Mouse (Mus musculus): Measurements from ENCODE around the gene Fam168a. TPM values are rescaled to one million over a fixed set of nuclear protein-coding genes. Genes with fewer than 3 reads are reported as not detected.
"Not testable (repeated sequence)": the region's sequence is repeated elsewhere in the genome, so short reads cannot be mapped to it uniquely, and the experiment has no call there.

Gene Fam168a
- polyA plus RNA-seq, 1 experiment from 2014 or later, result 59.9 TPM

DNA sequence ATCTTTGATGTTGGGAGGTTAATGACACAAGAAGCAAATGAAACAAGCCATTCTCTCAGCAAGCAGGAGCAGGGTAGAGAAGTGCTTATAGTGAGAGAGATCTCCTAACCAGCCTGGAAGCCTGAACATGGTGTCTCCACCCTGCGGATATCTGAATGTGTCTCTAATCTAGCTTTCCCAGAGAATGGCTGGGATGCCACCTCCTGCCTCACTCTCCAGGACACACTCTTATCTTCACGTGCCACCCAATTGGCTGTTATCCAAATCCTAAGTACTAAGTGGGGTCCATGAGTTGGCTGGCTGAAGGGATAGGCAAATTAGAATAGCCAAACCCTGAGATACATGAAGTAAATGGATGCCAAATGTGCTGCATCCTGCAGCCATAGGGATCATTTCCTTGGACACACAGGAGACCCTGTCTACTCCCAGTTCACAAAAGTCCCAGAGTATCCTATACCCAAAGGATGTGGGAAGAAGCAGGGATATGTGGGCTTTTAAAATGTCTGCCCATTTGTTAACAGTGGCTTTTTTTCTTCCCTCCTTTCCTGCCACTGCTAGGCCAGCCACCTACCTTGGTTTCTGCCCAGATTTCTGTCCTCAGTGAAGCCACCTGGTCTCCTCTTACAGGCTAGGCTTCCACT is 138.1 kb downstream of the Fam168a start:
- H3K4me1 ChIP-seq (ENCODE audit: control insufficient read depth, insufficient read depth, low read length), result no peaks in the 10 kb centered on the region
- 70% methylated on average over 2 of the region's 2 CpGs for WGBS
- peak; percentile 33; the same call in 1 of the 2 replicates for ATAC-seq (ENCODE audit: insufficient number of reproducible peaks, insufficient read depth, low FRiP score, low read depth)
- no peaks in the 10 kb centered on the region for H3K36me3 ChIP-seq (ENCODE audit: control insufficient read depth, insufficient read depth, low read length)
- H3K27ac ChIP-seq (ENCODE audit: low read length), result no peak overlapping the region
- H3K9ac ChIP-seq (replicated peaks; ENCODE audit: low read depth, low read length), result no peak overlapping the region
- no peak overlapping the region for H3K4me2 ChIP-seq (replicated peaks; ENCODE audit: low read depth, low read length)
- no peaks in the 10 kb centered on the region for H3K27me3 ChIP-seq (ENCODE audit: control insufficient read depth, insufficient read depth, low read length)
- no peaks in the 10 kb centered on the region for H3K9me3 ChIP-seq (ENCODE audit: control insufficient read depth, low read depth, low read length)
- H3K4me3 ChIP-seq (ENCODE audit: low read depth, low read length), result no peak overlapping the region

DNA sequence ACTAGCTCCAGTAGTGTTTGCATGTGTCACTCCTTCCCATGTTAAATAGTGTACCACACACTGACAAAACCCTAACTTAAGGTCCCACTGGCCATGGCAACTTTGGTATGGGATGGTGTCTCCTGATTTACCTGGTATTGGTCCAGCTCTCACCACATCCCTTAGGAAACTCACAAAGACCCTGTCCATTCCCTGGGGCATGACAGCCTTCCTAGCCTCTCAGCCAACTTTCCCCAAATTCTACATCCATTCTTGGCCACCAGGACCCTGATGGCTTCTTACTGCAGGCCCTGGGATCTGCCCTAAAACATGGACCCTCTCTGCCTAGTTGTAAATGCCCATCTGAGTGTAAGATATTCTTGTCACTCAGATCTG is 138.6 kb downstream of the Fam168a start:
- ATAC-seq (ENCODE audit: insufficient number of reproducible peaks, insufficient read depth, low FRiP score, low read depth), result no peak

DNA sequence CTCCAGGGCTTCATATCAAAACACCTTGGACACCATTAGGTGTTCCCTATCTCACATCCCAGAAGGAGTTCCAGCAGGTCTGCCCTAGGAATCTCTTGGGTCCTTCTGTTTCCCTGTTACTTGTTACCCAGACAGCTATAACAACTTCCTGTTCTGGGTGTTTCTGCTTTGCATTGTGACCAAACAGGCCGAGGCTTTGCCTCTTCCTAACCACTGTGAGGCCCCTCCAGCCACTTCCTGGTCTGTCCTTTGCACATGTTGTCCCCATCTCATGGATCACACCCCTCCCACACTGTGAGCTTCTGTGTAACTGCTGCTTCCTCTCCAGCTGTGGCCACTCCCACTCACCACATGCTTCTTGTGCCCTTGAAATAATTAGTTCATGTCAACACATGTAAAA is 139.0 kb downstream of the Fam168a start:
- H3K9ac ChIP-seq (replicated peaks; ENCODE audit: low read depth, low read length), result no peak overlapping the region
- no peak overlapping the region for H3K4me2 ChIP-seq (replicated peaks; ENCODE audit: low read depth, low read length)
- peak overlapping the region; percentile 40; the same call in 1 of the 2 replicates for H3K27ac ChIP-seq (ENCODE audit: low read length)
- no peak overlapping the region for H3K4me3 ChIP-seq (ENCODE audit: low read depth, low read length)
- ATAC-seq (ENCODE audit: insufficient number of reproducible peaks, insufficient read depth, low FRiP score, low read depth), result no peak
- no peaks in the 10 kb centered on the region for H3K27me3 ChIP-seq (ENCODE audit: control insufficient read depth, insufficient read depth, low read length)
- 36% methylated on average over 1 of the region's 1 CpGs for WGBS
- no peaks in the 10 kb centered on the region; the same call in 1 of the 2 replicates for H3K36me3 ChIP-seq (ENCODE audit: control insufficient read depth, insufficient read depth, low read length)
- H3K9me3 ChIP-seq (ENCODE audit: control insufficient read depth, low read depth, low read length), result no peaks in the 10 kb centered on the region
- no peaks in the 10 kb centered on the region for H3K4me1 ChIP-seq (ENCODE audit: control insufficient read depth, insufficient read depth, low read length)

More for the DNA sequence above, 138.6 kb downstream of the Fam168a start:
- Histone ChIP-seq H3K27me3 (ENCODE audit: control insufficient read depth, insufficient read depth, low read length) (no peaks in the 10 kb centered on the region), H3K27ac (ENCODE audit: low read length) (peak overlapping the region; percentile 40; the same call in 1 of the 2 replicates), H3K9ac (replicated peaks; ENCODE audit: low read depth, low read length) (no peak overlapping the region), H3K4me1 (ENCODE audit: control insufficient read depth, insufficient read depth, low read length) (no peaks in the 10 kb centered on the region), H3K4me3 (ENCODE audit: low read depth, low read length) (no peak overlapping the region), H3K4me2 (replicated peaks; ENCODE audit: low read depth, low read length) (no peak overlapping the region), H3K36me3 (ENCODE audit: control insufficient read depth, insufficient read depth, low read length) (no peaks in the 10 kb centered on the region; the same call in 1 of the 2 replicates), H3K9me3 (ENCODE audit: control insufficient read depth, low read depth, low read length) (no peaks in the 10 kb centered on the region)

DNA sequence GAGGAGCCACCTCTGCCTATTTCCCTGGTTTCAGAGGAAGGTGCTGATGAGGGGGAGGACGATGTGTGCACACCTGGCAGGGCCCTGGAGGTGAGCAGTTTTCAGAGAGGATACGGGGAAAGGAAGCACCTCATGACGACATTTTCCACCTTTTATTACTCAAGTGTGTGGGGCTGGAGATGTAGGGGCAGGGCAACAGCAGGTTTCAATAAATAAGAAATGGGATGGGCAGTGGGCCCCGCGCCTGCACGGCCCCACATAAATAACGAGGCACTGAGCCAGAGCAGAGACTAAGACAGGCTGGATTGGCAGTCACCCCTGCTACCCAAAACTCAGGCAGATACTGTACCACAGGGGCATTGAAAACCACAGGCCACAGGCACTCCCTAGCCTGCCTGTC is 139.6 kb downstream of the Fam168a start:
- H3K4me2 ChIP-seq (replicated peaks; ENCODE audit: low read depth, low read length); ATAC-seq (ENCODE audit: insufficient number of reproducible peaks, insufficient read depth, low FRiP score, low read depth); H3K27ac ChIP-seq (ENCODE audit: low read length); H3K4me1 ChIP-seq (ENCODE audit: control insufficient read depth, insufficient read depth, low read length); H3K9me3 ChIP-seq (ENCODE audit: control insufficient read depth, low read depth, low read length); H3K27me3 ChIP-seq (ENCODE audit: control insufficient read depth, insufficient read depth, low read length); H3K4me3 ChIP-seq (ENCODE audit: low read depth, low read length); H3K36me3 ChIP-seq (ENCODE audit: control insufficient read depth, insufficient read depth, low read length); H3K9ac ChIP-seq (replicated peaks; ENCODE audit: low read depth, low read length): not testable (repeated sequence)
- 75% methylated on average over 7 of the region's 7 CpGs for WGBS

DNA sequence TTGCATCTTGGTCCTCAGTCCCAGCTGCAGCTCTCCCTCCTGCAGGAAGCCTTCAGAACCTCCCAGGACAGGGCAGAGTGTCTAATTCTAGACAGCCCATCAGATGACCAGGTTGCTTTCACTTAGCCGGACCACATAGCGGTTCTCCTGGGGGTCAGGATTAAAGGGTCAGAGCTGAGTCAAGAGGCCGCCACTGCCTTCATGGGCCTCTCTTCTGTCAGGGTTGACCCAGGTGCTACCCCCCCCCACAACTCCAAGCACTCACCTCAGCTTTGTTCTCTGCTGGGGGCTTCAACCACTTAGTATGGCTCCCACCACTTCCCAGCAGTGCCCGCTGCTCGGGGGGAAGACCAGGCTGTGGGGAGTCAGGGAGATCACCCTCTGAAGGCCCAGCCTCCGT is 140.7 kb downstream of the Fam168a start:
- peaks cover 6% of the 10 kb centered on the region; the same call in 1 of the 2 replicates for H3K4me1 ChIP-seq (ENCODE audit: control insufficient read depth, insufficient read depth, low read length)
- no peak overlapping the region for H3K27ac ChIP-seq (ENCODE audit: low read length)
- H3K27me3 ChIP-seq (ENCODE audit: control insufficient read depth, insufficient read depth, low read length), result no peaks in the 10 kb centered on the region
- H3K9me3 ChIP-seq (ENCODE audit: control insufficient read depth, low read depth, low read length), result no peaks in the 10 kb centered on the region
- no peak overlapping the region for H3K4me3 ChIP-seq (ENCODE audit: low read depth, low read length)
- WGBS, result 88% methylated on average over 6 of the region's 6 CpGs
- no peak overlapping the region for H3K9ac ChIP-seq (replicated peaks; ENCODE audit: low read depth, low read length)
- ATAC-seq (ENCODE audit: insufficient number of reproducible peaks, insufficient read depth, low FRiP score, low read depth), result no peak
- H3K36me3 ChIP-seq (ENCODE audit: control insufficient read depth, insufficient read depth, low read length), result no peaks in the 10 kb centered on the region; the same call in 1 of the 2 replicates
- H3K4me2 ChIP-seq (replicated peaks; ENCODE audit: low read depth, low read length), result no peak overlapping the region

DNA sequence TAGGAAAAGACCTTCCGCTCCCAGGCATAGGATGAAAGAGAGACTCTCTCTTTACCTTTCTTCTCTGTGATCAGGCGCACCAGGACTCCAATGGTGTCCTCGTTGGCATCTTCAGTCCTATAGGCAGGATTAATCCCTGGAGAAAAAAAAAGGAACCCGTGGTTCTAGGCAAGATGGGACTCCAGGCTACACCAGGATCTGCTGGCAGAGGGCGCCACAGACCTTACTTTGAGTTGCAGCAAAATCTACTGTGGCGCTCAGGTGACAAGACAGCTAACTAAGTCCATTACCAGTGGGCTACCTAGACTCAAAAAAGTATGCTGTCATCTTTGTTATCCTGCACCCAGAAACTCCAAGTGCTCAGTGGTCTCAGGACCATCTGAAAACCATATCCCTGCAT is 142.3 kb downstream of the Fam168a start:
- Histone ChIP-seq H3K9me3 (ENCODE audit: control insufficient read depth, low read depth, low read length) (no peaks in the 10 kb centered on the region), H3K4me1 (ENCODE audit: control insufficient read depth, insufficient read depth, low read length) (peaks cover 8% of the 10 kb centered on the region; the same call in 1 of the 2 replicates), H3K4me2 (replicated peaks; ENCODE audit: low read depth, low read length) (no peak overlapping the region), H3K27me3 (ENCODE audit: control insufficient read depth, insufficient read depth, low read length) (no peaks in the 10 kb centered on the region), H3K27ac (ENCODE audit: low read length) (no peak overlapping the region), H3K4me3 (ENCODE audit: low read depth, low read length) (no peak overlapping the region), H3K36me3 (ENCODE audit: control insufficient read depth, insufficient read depth, low read length) (no peaks in the 10 kb centered on the region; the same call in 1 of the 2 replicates), H3K9ac (replicated peaks; ENCODE audit: low read depth, low read length) (no peak overlapping the region)
- 35% methylated on average over 6 of the region's 6 CpGs for WGBS
- ATAC-seq (ENCODE audit: insufficient number of reproducible peaks, insufficient read depth, low FRiP score, low read depth), result no peak

DNA sequence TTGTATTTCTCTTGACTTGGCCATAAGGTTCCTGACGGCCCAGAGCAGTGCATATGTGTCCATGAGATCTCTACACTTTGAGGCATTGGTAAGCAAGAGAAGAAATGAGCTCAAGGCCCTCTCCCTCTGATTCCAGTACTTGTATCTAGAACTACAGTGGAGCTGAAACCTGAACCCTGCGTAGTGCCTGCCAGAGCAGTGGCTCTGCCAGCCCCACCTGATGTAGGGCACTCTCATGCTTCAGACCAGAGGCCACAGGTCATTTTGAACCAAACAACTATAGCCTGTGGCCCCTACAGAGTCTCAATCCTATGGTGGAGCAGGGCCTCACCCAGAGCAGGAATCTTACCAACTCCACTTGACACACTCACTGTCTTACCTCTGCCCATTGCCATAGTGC is 143.1 kb downstream of the Fam168a start:
- WGBS, result 96% methylated on average over 2 of the region's 2 CpGs
- no peak for ATAC-seq (ENCODE audit: insufficient number of reproducible peaks, insufficient read depth, low FRiP score, low read depth)

DNA sequence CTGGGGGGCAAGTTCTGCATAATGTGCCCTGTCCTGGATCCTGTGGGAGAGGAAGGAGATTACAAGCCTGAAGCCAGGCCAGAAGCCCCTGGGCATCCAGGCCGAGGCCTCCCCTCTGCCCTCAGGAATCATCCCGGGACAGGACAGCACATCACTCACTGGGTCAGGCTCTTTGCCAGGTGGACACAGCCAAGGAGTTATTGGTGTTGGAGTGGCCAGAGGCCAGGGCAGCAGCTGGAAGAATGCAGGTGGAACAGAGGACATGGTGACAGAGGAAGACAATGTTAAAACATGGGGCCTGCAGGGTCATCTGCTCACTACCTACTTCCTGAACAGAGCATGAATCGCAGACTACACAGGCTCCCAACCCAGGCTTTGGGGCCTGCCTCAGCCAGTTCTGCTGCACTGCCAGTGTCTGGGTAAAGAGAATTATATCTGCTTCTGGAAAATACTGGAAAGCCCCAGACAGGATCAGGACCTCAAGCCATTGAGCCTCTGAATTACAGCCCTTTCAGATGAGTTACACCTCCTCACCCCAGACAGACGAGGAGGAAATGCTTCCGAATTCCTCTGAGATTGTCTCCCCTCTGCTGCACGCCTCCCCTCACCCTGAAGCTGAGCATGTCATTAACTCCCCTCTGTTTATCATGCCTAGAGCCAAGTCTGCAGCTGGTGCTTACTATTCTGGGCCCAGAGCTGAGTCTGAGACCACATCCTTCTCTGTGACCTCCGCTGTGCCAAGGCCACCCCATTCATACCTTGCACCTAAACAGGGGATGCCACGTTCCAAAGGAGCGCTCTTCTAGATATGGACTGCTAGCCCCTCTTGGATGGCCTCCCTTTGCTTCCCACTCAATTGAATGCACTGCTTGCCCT is 145.3 kb downstream of the Fam168a start:
- Histone ChIP-seq H3K9ac (replicated peaks; ENCODE audit: low read depth, low read length) (no peak overlapping the region), H3K4me1 (ENCODE audit: control insufficient read depth, insufficient read depth, low read length) (peaks cover 10% of the 10 kb centered on the region; the same call in 1 of the 2 replicates), H3K36me3 (ENCODE audit: control insufficient read depth, insufficient read depth, low read length) (no peaks in the 10 kb centered on the region; the same call in 1 of the 2 replicates), H3K27me3 (ENCODE audit: control insufficient read depth, insufficient read depth, low read length) (no peaks in the 10 kb centered on the region), H3K4me3 (ENCODE audit: low read depth, low read length) (no peak overlapping the region), H3K9me3 (ENCODE audit: control insufficient read depth, low read depth, low read length) (no peaks in the 10 kb centered on the region), H3K27ac (ENCODE audit: low read length) (no peak overlapping the region; the same call in 1 of the 2 replicates), H3K4me2 (replicated peaks; ENCODE audit: low read depth, low read length) (no peak overlapping the region)
- no peak for ATAC-seq (ENCODE audit: insufficient number of reproducible peaks, insufficient read depth, low FRiP score, low read depth)
- WGBS, result 57% methylated on average over 9 of the region's 9 CpGs

More for the DNA sequence above, 143.1 kb downstream of the Fam168a start:
- no peaks in the 10 kb centered on the region; the same call in 1 of the 2 replicates for H3K36me3 ChIP-seq (ENCODE audit: control insufficient read depth, insufficient read depth, low read length)
- H3K27me3 ChIP-seq (ENCODE audit: control insufficient read depth, insufficient read depth, low read length), result no peaks in the 10 kb centered on the region
- H3K4me3 ChIP-seq (ENCODE audit: low read depth, low read length), result no peak overlapping the region
- no peaks in the 10 kb centered on the region for H3K9me3 ChIP-seq (ENCODE audit: control insufficient read depth, low read depth, low read length)
- H3K9ac ChIP-seq (replicated peaks; ENCODE audit: low read depth, low read length), result no peak overlapping the region
- no peak overlapping the region for H3K4me2 ChIP-seq (replicated peaks; ENCODE audit: low read depth, low read length)
- H3K27ac ChIP-seq (ENCODE audit: low read length), result no peak overlapping the region
- H3K4me1 ChIP-seq (ENCODE audit: control insufficient read depth, insufficient read depth, low read length), result peaks cover 8% of the 10 kb centered on the region; the same call in 1 of the 2 replicates
